Mouse (Mus musculus) inflammation-experienced regulatory T-cells, adult 6 months (primary cell): ENCODE data around the gene Olfr804. TPM values are rescaled to one million over a fixed set of nuclear protein-coding genes. Genes with fewer than 3 reads are reported as not detected.

Experiments used
- ATAC-seq: one replicate; pipeline ENCODE4 v1.8.0; 2017
- polyA plus RNA-seq, 3 experiments: library from polyadenylated mRNA; unstranded; fragments of 100-300 nt; shearing (Covaris generic); gene quantifications; one replicate each; pipeline ENCODE4 v1.2.1; 2017

Gene Olfr804
- not detected for polyA plus RNA-seq

- ATAC-seq: no peak
Observed at GRCm38 (mm10) chr10:129702910-129703309, at the start of gene Olfr804. TSS of gene Olfr804 (plus strand) at chr10:129703210.

- ATAC-seq: no peak
Observed at GRCm38 (mm10) chr10:129657394-129657793, 45.6 kb upstream of the Olfr804 start, which contains the start of gene Olfr800. TSS of gene Olfr800 (plus strand) at chr10:129657694.

DNA sequence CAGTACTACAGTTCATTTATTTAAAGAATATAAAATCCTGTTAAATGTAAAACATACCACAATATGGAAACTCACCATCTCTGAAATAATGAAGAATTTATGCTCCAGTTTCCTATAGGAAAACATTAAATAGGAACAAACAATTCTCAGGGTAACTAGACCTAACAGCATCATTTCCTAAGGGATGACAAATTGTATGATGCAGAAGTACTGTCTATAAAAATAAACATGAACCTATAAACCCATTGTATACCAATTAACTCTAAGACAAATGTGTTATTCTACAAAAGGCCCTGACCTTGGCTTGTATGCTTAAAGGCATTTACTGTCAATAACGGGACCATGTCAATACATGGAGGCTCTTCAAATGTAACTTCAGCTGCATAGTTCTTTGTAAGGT lies 29.2 kb upstream of the Olfr804 start, which contains the start of gene Olfr801:
Gene Olfr801 (minus strand): TSS at position 101 of the 400 bp plus-strand sequence.
- ATAC-seq: no peak

DNA sequence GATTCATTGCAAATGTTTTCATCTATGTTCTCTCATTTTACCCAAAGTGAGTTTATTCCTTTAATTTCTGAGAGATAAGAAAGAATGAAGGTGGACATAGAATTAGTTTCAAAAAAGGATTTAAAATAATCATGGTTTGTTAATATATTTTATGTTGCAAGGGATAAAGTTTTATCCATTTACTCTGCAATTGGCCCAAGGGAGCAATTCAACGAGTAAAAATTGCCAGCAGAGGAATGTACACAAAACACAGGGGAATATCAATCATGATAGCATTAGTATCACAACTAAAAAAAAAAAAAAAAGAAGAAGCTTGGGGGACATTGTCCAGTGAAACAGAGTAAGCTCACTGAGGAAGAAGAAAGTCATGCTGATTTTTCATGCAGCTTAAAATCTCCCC lies 14.9 kb upstream of the Olfr804 start, which contains the start of gene Olfr802:
Gene Olfr802 (minus strand): TSS at position 101 of the 400 bp plus-strand sequence.
- ATAC-seq: no peak

GRCm38 (mm10) chr10:129694186-129694585 lies 8.8 kb upstream of the Olfr804 start, which contains the start of gene Olfr803:
TSS of gene Olfr803 (minus strand) at chr10:129694286.
- no peak for ATAC-seq

DNA sequence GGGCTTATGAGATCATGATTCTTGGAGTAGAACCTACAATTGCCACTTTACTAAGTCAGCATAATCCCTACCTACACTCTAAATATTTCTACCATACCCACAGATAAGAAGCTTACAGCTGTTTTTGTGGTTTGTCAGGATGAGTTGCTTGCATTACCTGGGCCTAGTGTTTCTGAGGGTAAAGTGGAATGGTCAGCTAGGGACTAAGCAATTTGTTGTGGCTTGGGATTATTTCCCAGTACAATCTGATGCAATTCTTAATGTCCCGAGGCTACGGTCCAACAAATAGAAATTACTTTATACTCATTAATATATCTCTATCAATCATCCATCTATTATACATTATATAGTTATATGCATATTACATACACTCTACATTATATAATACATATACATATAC lies 26.3 kb downstream of the Olfr804 start, which contains the start of gene Olfr805:
Gene Olfr805 (minus strand): TSS at position 101 of the 400 bp plus-strand sequence.
- no peak for ATAC-seq

DNA sequence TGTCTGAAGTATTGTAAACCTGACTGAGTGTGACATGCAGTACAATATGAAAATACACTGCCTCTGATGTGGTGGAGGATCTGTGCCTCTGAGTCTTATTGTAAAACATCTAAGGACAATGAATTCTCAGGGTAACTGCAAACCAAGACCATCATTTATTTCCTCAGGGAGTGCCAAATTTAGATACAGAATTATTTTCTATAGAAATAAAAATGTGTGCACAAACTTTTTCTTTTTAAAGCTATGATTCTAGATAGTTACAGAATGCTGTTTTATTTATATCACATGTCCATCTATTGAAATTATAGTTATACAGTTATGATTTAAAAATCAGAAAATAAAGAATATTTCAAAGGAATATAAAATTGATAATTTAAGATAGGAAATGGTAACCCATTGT lies 38.8 kb downstream of the Olfr804 start, which contains the start of gene Olfr806:
Gene Olfr806 (minus strand): TSS at position 101 of the 400 bp plus-strand sequence.
- no peak for ATAC-seq

- no peak for ATAC-seq
Observed at GRCm38 (mm10) chr10:129757693-129758092, 54.7 kb downstream of the Olfr804 start, which contains the start of gene Olfr807. TSS of gene Olfr807 (minus strand) at chr10:129757793.

Other genes starting within 250 kb of the Olfr804 start
- under 1 TPM in 2 of 3 experiments, not detected in 1; 0.18 to 0.20 TPM for gene Olfr787, start 241.3 kb upstream of the Olfr804 start, polyA plus RNA-seq
- gene Olfr788, start 232.2 kb upstream of the Olfr804 start, polyA plus RNA-seq: not detected
- gene Olfr789, start 218.5 kb upstream of the Olfr804 start, polyA plus RNA-seq: not detected
- not detected for gene Olfr790, start 204.7 kb upstream of the Olfr804 start, polyA plus RNA-seq
- not detected for gene Olfr791, start 181.4 kb upstream of the Olfr804 start, polyA plus RNA-seq
- gene Olfr792, start 164.0 kb upstream of the Olfr804 start, polyA plus RNA-seq: not detected
- gene Olfr794, start 135.6 kb upstream of the Olfr804 start, polyA plus RNA-seq: not detected
- gene Olfr796, start 90.6 kb upstream of the Olfr804 start, polyA plus RNA-seq: not detected
- under 1 TPM in 1 of 3 experiments, not detected in 2; 0.13 TPM for gene Olfr798, start 75.3 kb upstream of the Olfr804 start, polyA plus RNA-seq
- gene Olfr799, start 65.7 kb upstream of the Olfr804 start, polyA plus RNA-seq: not detected
- not detected for gene Olfr800, start 45.5 kb upstream of the Olfr804 start, polyA plus RNA-seq
- gene Olfr801, start 29.3 kb upstream of the Olfr804 start, polyA plus RNA-seq: under 1 TPM in 1 of 3 experiments, not detected in 2; 0.75 TPM
- gene Olfr802, start 15.0 kb upstream of the Olfr804 start, polyA plus RNA-seq: not detected
- not detected for gene Olfr803, start 8.9 kb upstream of the Olfr804 start, polyA plus RNA-seq
- not detected for gene Olfr805, start 26.2 kb downstream of the Olfr804 start, polyA plus RNA-seq
- gene Olfr806, start 38.7 kb downstream of the Olfr804 start, polyA plus RNA-seq: not detected
- gene Olfr807, start 54.6 kb downstream of the Olfr804 start, polyA plus RNA-seq: not detected
- gene Olfr808, start 62.3 kb downstream of the Olfr804 start, polyA plus RNA-seq: not detected
- not detected for gene Olfr809, start 71.4 kb downstream of the Olfr804 start, polyA plus RNA-seq
- gene Olfr810, start 91.7 kb downstream of the Olfr804 start, polyA plus RNA-seq: not detected
- gene Olfr811, start 101.2 kb downstream of the Olfr804 start, polyA plus RNA-seq: not detected
- gene Olfr812, start 142.9 kb downstream of the Olfr804 start, polyA plus RNA-seq: not detected
- not detected for gene Olfr813, start 152.2 kb downstream of the Olfr804 start, polyA plus RNA-seq
- not detected for gene Olfr814, start 176.6 kb downstream of the Olfr804 start, polyA plus RNA-seq
- under 1 TPM in 1 of 3 experiments, not detected in 2; 0.35 TPM for gene Olfr815, start 202.7 kb downstream of the Olfr804 start, polyA plus RNA-seq
- gene Olfr816, start 212.4 kb downstream of the Olfr804 start, polyA plus RNA-seq: not detected
- not detected for gene Olfr818, start 245.9 kb downstream of the Olfr804 start, polyA plus RNA-seq